Mouse (Mus musculus) CH12.LX (cell line): ENCODE data around the gene Parp4.

ENCODE experiments used
- POLR2A ChIP-seq: IDR thresholded peaks from 2 replicates; pipeline ENCODE4 v1.6.1; 2011; ENCODE audit warnings: low read depth, mild to moderate bottlenecking, improper control_type of control experiment, low read length
- ZC3H11A ChIP-seq: IDR thresholded peaks from 2 replicates; pipeline ENCODE4 v1.6.1; 2012; ENCODE audit warnings: low read depth, mild to moderate bottlenecking, inconsistent platforms, low read length, improper control_type of control experiment
- ZKSCAN1 ChIP-seq: IDR thresholded peaks from 2 replicates; pipeline ENCODE4 v1.6.1; 2012; ENCODE audit warnings: low read depth, inconsistent platforms, low read length, improper control_type of control experiment, borderline replicate concordance

DNA sequence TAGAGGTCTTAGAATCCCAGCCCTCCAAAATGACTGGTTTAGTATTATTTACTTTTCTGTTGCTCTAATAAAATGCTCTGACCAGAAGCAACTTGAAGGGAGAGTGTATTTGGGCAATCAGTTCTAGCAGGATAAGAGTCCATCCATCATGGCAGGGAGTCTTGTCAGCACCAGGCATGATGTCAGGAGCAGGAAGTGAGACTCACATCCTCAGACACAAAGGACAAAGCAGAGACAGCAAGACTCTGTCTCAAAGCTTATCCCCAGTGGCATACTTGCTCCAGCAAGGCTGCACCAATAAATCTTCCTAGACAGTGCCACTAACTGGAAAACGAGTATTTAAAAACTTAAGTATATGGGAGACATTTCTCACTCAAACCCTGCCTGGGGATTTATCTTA is 110.0 kb downstream of the Parp4 start:
- no peak for TF ChIP-seq ZKSCAN1
- no peak for TF ChIP-seq ZC3H11A
- TF ChIP-seq POLR2A, result no peak
